Mouse (Mus musculus) layer of hippocampus, postnatal 14 days (tissue): ENCODE measurements around the gene Ndufb7. TPM values are rescaled to one million over a fixed set of nuclear protein-coding genes. Genes with fewer than 3 reads are reported as not detected.

Experiments
- DNase-seq, 2 experiments: peaks; one replicate each; pipeline ENCODE4 v3.0.0; 2021 to 2022; ENCODE audit warnings: low spot score in 2 of 2, mixed read lengths in 1 of 2
- total RNA-seq, 2 experiments: library from RNA; stranded (reverse); gene quantifications; 2 replicates each; pipeline ENCODE4 v1.2.3; 2021

Ndufb7 gene
- total RNA-seq, 2 experiments from 2014 or later = 152 to 158 TPM

- DNase-seq = no peak
Observed at GRCm38 (mm10) chr8:83599814-83600213, 33.3 kb downstream of the Ndufb7 start.

GRCm38 (mm10) chr8:83602650-83603029 lies 36.2 kb downstream of the Ndufb7 start:
- no peak for DNase-seq

GRCm38 (mm10) chr8:83607661-83608397 lies 41.4 kb downstream of the Ndufb7 start, which contains the start of the genes Tecr and Dnajb1:
Gene Tecr, minus strand, starts transcription at chr8:83607971.
Gene Dnajb1, plus strand, starts transcription at chr8:83608193.
- peak; percentile 98 to 99 for DNase-seq

GRCm38 (mm10) chr8:83608398-83608829 lies 41.9 kb downstream of the Ndufb7 start:
- DNase-seq = peak; percentile 81 to 85

GRCm38 (mm10) chr8:83609086-83609485 lies 42.6 kb downstream of the Ndufb7 start:
- no peak for DNase-seq

- no peak for DNase-seq
Observed at GRCm38 (mm10) chr8:83609547-83610180, 43.2 kb downstream of the Ndufb7 start.

GRCm38 (mm10) chr8:83611921-83612320 lies 45.5 kb downstream of the Ndufb7 start:
- no peak for DNase-seq

- DNase-seq = no peak
Observed at GRCm38 (mm10) chr8:83613695-83614094, 47.2 kb downstream of the Ndufb7 start.

GRCm38 (mm10) chr8:83616625-83617024 lies 50.2 kb downstream of the Ndufb7 start:
- no peak for DNase-seq

GRCm38 (mm10) chr8:83617111-83617510 lies 50.6 kb downstream of the Ndufb7 start:
- no peak for DNase-seq

GRCm38 (mm10) chr8:83618566-83618965 lies 52.1 kb downstream of the Ndufb7 start:
- no peak for DNase-seq

- no peak for DNase-seq
Observed at GRCm38 (mm10) chr8:83619568-83620285, 53.3 kb downstream of the Ndufb7 start.

Other genes starting within 250 kb of the Ndufb7 start
- gene Elmod2, start 234.2 kb upstream of the Ndufb7 start, total RNA-seq = 10 to 100 TPM; 12.9 to 16.0 TPM
- not detected for gene Mgat4d, start 218.2 kb upstream of the Ndufb7 start, total RNA-seq
- gene Clgn, start 176.8 kb upstream of the Ndufb7 start, total RNA-seq = 10 to 100 TPM; 10.5 to 10.9 TPM
- gene Scoc, start 108.3 kb upstream of the Ndufb7 start, total RNA-seq = 100 to 1,000 TPM; 233 TPM
- gene Olfr370, start 30.9 kb upstream of the Ndufb7 start, total RNA-seq = not detected
- gene Tecr, start 41.3 kb downstream of the Ndufb7 start, total RNA-seq = 100 to 1,000 TPM; 521 to 544 TPM
- gene Dnajb1, start 41.5 kb downstream of the Ndufb7 start, total RNA-seq = 10 to 100 TPM; 31.8 to 33.7 TPM
- 10 to 100 TPM; 77.9 to 78.5 TPM for gene Gipc1, start 86.0 kb downstream of the Ndufb7 start, total RNA-seq
- gene Ptger1, start 100.0 kb downstream of the Ndufb7 start, total RNA-seq = 1 to 10 TPM; 1.3 to 1.9 TPM
- gene Pkn1, start 132.5 kb downstream of the Ndufb7 start, total RNA-seq = 10 to 100 TPM; 53.6 TPM
- 10 to 100 TPM; 17.9 to 19.2 TPM for gene Ddx39, start 148.5 kb downstream of the Ndufb7 start, total RNA-seq
- gene Adgre5, start 174.7 kb downstream of the Ndufb7 start, total RNA-seq = 10 to 100 TPM; 11.9 to 12.6 TPM